Mouse (Mus musculus): ENCODE data around the gene Ubc.
"Not testable (repeated sequence)": the region's sequence is repeated elsewhere in the genome, so short reads cannot be mapped to it uniquely, and the experiment has no call there.

The Ubc gene

GRCm38 (mm10) chr5:125389579-125390441 lies at the start of gene Ubc:
TSS of gene Ubc (minus strand) at chr5:125390202.
- ATAC-seq (ENCODE audit: low TSS enrichment): peak; percentile 16; the same call in 1 of the 2 replicates

GRCm38 (mm10) chr5:125434347-125434746 lies 44.3 kb upstream of the Ubc start:
- ATAC-seq (ENCODE audit: low TSS enrichment): not testable (repeated sequence)

GRCm38 (mm10) chr5:125433793-125434337 lies 43.9 kb upstream of the Ubc start, which contains the start of gene Dhx37:
TSS of gene Dhx37 (minus strand) at chr5:125434121.
- peak; percentile 99 for ATAC-seq (ENCODE audit: low TSS enrichment)

- not testable (repeated sequence) for ATAC-seq (ENCODE audit: low TSS enrichment)
Observed at GRCm38 (mm10) chr5:125432324-125432723, 42.3 kb upstream of the Ubc start.

GRCm38 (mm10) chr5:125426343-125426742 lies 36.3 kb upstream of the Ubc start:
- no peak for ATAC-seq (ENCODE audit: low TSS enrichment)

- no peak for ATAC-seq (ENCODE audit: low TSS enrichment)
Observed at GRCm38 (mm10) chr5:125425698-125426276, 35.8 kb upstream of the Ubc start.

- no peak for ATAC-seq (ENCODE audit: low TSS enrichment)
Observed at GRCm38 (mm10) chr5:125419124-125419523, 29.1 kb upstream of the Ubc start.

GRCm38 (mm10) chr5:125418636-125419035 lies 28.6 kb upstream of the Ubc start:
- no peak for ATAC-seq (ENCODE audit: low TSS enrichment)

GRCm38 (mm10) chr5:125416183-125416582 lies 26.2 kb upstream of the Ubc start:
- no peak for ATAC-seq (ENCODE audit: low TSS enrichment)

GRCm38 (mm10) chr5:125413763-125414162 lies 23.8 kb upstream of the Ubc start:
- no peak for ATAC-seq (ENCODE audit: low TSS enrichment)

- not testable (repeated sequence) for ATAC-seq (ENCODE audit: low TSS enrichment)
Observed at GRCm38 (mm10) chr5:125412536-125412935, 22.5 kb upstream of the Ubc start.

GRCm38 (mm10) chr5:125411972-125412530 lies 22.0 kb upstream of the Ubc start:
- ATAC-seq (ENCODE audit: low TSS enrichment): no peak

GRCm38 (mm10) chr5:125409348-125410090 lies 19.5 kb upstream of the Ubc start:
- 0 out of 2 replicates have a peak, but pooled peaks have one; percentile 32 for ATAC-seq (ENCODE audit: low TSS enrichment)

GRCm38 (mm10) chr5:125408842-125409241 lies 18.8 kb upstream of the Ubc start:
- no peak for ATAC-seq (ENCODE audit: low TSS enrichment)

- ATAC-seq (ENCODE audit: low TSS enrichment): no peak
Observed at GRCm38 (mm10) chr5:125407910-125408575, 18.0 kb upstream of the Ubc start.

- ATAC-seq (ENCODE audit: low TSS enrichment): no peak
Observed at GRCm38 (mm10) chr5:125407020-125407830, 17.2 kb upstream of the Ubc start.

- ATAC-seq (ENCODE audit: low TSS enrichment): peak; percentile 43
Observed at GRCm38 (mm10) chr5:125406322-125407016, 16.5 kb upstream of the Ubc start.

- ATAC-seq (ENCODE audit: low TSS enrichment): peak; percentile 26; the same call in 1 of the 2 replicates
Observed at GRCm38 (mm10) chr5:125405546-125406248, 15.7 kb upstream of the Ubc start.

Data from frontal cortex, adult (tissue).